Mouse (Mus musculus): ENCODE measurements around the gene Il6ra.

Gene Il6ra

DNA sequence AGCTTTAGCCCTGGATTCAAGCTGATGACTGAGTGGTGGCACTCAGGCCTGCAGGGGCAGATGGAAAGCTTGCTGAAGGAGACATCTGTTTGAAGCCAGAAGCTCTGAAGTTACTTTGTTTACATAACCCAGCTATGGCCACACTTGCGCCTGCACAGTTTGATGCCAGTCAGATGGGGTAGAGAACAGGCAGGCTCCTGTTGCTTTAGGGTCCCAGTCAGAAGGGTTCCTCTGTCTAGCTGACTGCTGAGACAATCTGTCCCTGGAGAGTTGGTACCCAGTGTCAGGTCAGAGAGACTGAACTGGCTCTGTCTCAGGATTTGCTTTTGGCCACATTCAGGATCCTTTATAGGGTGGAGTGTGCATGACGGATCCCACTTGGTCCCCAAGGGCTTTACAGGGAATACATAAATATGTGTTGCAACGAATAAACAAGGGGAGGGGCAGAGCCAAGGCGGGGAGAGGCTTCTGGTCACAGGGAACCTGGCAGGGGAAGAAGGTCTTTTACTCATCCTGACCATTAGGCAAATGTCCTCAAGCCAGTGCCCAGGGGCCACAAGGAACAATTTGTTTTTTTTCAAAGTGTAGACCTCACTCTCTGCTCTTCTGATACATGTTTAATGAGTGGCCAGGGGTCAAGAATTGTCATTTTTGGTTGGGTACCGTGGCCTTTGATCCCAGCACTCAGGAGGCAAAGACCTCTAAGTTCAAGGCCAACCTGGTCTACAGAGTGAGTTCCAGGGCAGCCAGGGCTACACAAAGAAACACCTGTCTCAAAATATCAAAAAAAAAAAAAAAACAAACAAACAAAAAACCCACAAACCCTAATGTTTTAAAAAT is 3.1 kb downstream of the Il6ra start:
- DNase-seq (ENCODE audit: low spot score in 2 of 2), result no peak

DNA sequence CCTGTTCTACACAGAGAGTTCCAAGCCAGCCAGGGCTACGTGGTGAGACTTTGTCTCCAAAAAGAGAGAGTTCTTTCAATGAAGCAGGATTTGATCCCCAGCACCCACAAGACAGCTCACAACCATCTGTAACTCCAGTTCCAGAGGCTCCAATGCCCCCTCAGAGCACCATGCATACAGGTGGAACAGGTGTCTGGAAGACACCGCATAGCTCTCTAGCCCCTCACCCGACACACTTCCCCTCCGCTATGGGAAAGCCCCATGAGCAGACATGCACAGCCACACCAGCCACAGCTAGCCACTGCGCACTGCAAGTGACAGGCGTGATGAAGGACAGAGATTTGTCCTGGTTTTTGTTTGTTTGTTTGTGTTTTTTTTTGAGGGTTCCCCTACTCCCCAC is 4.2 kb downstream of the Il6ra start:
- no peak for DNase-seq (ENCODE audit: low spot score in 2 of 2)

DNA sequence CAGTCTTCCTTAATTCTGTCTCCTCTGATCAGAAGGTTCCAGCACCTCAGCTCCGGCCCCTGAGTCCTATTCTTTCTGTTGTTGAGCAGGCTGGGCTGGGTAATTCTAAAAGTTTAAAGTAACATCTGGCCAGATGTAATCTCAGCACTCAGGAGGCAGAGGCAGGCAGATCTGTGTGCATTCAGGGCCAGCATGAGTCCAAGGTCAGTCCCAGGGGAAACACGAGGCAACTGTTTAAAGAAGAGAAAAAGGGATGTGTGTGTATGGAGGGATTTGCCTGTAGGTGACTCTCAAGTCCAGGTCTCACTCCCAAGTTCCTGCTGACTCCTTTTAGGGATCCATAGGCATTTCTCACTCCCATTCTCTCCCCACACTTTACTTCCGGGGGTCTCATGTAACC is 5.2 kb downstream of the Il6ra start:
- DNase-seq (ENCODE audit: low spot score in 2 of 2), result no peak

DNA sequence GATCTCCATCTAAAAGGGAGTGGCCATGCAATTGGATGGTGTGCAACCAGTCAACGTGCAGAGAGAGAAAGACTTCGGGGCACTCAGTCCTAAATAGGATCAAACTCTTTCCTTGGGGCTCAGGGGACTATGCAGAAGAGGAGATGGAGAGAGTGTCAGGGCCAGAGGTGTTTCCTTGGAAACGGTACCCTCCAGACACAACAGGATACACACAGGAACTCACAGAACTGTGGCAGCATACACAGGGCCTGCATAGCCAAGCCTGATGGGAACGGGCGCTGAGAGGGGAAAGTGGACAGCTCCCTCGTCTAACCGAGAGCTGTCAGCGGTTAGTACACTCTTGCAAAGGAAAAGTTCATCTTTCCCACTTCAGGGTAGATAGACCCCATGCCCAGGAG is 13.5 kb downstream of the Il6ra start:
- no peak for DNase-seq (ENCODE audit: low spot score in 2 of 2)

DNA sequence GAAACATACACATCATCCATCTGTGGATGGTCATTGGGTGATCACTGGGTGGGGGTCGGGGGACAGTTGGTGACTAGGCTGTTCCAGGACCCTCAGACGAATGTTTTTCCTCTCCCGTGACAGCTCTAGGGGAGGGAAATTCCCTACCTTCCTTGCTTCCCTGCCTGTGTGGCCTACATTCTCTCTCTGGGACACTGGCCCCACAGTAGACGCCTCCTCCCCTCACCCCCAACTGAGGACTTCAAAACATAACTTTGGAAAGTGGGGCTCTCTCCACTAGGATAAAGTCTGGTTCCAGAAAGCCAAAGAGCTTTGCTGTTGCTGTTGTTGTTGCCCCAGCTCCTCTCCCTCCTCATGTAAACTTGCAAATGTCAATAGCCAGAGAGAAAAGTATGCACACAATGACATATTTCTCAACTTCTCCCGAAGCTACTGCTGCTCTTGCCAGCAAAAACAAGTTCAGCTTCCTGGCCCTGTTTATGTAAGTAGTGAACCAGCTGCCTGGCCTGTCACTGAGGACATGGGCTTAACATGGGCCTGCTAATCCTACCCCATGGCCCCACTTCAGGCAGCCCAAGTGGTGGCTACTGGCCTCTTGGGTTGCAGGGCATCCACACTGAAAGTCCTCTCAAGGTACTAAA is 14.0 kb downstream of the Il6ra start:
- no peak for DNase-seq (ENCODE audit: low spot score in 2 of 2)

DNA sequence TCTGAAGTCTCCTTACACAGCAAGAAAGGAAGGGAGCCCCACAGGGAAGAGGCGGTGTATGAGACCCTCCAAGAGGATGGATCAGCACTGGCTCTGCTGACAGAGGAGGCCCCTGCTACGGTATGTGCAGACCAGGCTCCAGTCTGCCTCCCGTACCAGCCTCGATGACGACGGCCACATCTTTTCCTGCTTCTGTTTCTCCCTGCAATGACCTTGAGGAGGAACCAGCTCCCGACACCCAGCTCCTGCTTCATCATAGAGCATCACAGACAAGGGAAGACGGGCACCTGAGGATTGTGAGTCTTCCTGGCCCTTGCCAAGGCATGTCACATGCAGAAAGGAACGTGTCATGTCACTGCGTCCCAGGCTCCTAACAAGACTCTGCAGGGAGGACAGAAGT is 15.0 kb downstream of the Il6ra start:
- no peak for DNase-seq (ENCODE audit: low spot score in 2 of 2)

DNA sequence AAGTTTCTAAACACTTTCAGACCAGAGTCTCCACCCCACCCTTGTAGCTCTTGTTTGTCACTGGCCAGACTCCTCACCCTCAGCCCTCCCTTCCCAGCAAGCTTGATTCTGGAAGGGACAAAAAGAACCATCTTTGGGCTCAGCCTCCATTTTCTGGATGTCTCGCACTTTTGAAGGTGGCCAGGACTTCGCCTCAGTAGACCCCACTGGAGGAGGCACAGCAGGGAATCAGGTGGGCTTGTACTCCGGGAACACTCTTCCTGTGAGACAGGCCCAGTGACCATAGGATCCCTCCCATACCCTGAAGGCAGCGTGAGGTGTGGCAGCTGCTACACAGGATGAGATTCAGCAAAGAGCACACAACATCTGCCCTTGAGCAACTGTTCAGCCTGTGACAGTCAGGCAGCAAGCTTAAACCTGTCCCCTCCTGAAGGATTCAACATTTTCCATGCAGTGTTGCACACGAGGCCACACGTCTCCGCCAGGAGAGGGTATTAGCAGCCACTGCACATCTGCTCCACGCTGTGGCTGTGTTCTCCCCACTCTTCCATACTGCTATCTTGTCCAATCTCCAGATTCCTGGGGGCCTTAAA is 15.7 kb downstream of the Il6ra start:
- DNase-seq (ENCODE audit: low spot score in 2 of 2), result no peak

DNA sequence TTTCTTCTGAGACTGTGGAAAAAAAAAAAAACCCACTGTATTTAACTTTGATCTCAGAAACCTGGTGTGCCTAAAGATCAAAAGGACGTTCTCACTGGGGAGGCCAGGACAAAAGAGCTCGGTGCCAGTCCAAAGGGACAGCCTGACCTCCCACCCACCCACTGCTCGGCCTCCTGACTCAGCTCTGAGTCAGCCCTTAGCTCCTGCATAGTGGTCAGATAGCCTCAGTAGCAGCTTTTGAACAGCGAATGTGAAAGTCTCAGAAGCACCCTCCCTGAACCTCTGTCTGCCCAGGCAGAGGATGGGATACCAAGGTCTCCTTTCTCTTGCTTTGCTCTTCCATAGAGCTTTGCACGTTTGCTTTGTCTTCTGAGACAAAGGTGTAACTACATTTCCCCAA is 16.4 kb downstream of the Il6ra start:
- DNase-seq (ENCODE audit: low spot score in 2 of 2), result no peak

DNA sequence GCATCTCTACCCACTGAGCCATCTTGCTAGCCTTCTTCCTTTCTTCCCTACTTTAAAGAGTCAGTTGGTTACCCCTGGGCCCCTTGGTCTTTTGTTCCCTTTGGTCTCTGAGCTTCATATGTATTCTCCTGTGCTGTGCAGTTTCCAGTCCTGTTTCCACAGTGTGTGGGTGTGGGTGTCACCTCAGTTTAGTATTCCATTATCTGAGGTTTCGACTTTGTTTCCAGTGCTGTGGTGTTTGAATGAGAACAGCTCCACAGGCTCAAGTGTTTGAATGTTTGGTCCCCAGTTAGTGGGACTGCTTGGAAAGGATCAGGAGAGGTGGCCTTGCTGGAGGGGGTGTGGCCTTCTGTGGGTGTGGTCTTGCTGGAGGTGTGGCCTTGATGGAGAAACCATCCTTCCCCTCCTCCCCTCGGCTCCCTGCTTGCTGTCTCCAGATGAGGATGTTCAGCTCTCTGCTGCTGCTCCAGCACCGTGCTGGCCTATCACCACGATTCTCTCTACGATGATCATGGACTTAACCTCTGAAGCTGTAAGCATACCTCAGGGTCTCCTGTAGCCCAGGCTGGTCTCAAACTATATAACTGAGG is 20.4 kb downstream of the Il6ra start:
- DNase-seq (ENCODE audit: low spot score in 2 of 2), result no peak

DNA sequence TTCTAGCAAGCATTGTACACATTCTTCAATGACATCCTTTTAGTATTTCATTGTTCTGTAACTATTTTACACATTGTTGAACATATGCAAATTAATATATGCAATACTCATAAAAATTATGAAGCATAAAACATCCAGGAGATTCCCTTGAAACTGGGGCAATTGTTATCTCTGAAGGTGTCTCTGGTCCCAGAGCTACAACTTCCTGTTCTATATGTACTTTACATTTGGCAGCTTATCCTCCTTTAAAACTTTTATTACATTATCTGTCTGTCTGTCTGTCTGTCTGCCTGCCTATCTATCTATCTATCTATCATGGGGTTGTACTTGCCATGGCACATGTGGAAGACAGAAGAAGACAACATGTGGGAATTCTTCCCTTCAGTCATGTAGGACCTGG is 21.3 kb downstream of the Il6ra start:
- DNase-seq (ENCODE audit: low spot score in 2 of 2), result no peak

DNA sequence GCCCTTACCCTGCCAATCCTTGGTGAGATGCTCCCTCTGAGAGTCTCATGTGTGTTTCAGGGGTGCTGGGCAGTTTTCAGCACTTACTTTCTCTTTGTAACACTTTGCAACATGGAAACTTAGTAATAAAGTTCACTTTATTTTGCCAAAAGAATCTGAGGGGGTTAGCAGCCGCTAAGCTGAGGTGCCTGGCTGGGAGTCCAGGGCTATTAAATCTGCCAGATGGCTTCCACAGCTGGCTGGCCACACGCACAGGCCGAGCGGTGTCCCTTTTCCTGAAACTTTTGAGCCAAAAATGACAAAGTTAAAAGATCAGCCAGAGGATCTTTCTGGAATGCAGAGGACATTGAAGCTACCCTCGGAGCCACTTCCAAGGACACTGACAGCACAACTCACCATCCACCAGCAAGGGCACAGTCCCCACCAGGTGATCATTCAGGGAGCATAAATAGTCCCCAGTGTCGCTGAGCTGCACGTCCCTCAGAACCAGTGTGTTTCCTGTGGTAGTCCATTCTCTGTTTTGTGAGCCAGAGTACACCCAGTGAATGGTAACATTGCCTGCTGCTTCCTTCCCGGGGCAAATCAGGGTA is 23.1 kb downstream of the Il6ra start:
- no peak for DNase-seq (ENCODE audit: low spot score in 2 of 2)

DNA sequence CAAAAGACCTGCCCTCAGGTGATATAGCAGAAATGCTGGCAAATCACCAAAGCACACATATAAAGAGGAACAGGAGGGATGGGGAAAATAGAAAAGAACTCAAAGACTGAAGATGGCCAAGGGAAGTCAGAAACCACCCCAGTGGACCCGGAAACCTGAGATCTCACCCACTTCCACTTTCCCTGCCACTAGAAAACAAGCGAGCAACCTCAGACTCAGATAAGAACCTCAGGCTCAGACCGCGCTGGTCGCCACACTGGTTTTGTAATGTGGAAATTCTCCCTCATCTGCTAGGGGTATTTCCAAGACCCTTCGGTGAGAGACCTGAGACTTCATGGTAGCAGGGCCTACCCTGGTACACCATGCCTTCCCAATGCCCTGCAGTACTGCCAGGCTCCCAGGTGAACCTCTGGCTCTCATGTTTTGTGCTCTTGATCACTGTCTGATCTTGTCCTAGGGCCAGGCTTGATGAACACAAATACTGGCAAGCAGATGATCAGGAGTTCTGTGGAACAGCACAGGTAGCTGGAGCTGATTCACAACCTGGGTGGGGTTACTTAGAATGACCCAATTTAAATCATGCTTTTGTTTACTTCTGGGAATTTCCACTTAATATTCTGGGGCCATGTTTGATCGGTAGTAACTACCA is 25.3 kb downstream of the Il6ra start:
- DNase-seq (ENCODE audit: low spot score in 2 of 2), result no peak

DNA sequence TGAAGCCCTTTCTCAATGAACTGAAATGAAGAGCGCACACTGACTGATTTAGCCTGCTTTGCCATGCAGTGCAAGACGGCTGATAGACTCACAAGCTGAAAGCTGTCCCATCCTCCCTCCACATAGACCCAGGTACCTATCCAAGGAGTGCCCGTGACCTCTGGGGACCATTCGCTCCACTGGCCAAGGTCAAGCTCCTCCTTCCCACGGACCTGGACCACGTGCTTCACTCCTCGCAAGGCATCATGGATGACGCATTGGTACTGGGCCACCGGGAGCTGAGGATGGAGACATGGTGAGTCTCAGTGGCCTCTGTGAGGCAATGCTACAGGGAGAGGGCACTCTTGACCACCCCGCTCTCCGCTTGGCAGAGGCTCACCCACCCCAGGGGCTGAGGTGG is 27.2 kb downstream of the Il6ra start:
- no peak for DNase-seq (ENCODE audit: low spot score in 2 of 2)

DNA sequence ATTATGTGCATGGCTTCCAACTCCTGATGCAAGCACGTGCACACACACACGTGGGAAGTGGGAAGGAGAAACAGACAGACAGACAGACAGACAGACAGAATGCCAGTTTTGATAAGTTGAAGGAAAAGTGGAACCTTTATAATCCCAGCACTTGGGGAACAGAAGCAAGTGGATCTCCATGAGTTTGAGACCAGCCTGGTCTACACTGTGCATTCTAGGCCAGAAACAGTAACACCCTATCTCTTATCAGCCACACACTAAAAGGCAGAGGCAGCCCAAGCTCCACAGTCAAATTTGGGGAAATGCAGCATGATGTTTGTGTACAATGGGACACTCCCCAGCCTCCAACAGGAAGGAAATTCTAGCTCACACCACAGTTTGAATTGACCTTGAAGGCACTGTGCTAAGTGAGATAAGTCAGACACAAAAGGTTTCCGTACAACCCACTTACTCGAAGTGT is 29.4 kb downstream of the Il6ra start:
- no peak for DNase-seq (ENCODE audit: low spot score in 2 of 2)

DNA sequence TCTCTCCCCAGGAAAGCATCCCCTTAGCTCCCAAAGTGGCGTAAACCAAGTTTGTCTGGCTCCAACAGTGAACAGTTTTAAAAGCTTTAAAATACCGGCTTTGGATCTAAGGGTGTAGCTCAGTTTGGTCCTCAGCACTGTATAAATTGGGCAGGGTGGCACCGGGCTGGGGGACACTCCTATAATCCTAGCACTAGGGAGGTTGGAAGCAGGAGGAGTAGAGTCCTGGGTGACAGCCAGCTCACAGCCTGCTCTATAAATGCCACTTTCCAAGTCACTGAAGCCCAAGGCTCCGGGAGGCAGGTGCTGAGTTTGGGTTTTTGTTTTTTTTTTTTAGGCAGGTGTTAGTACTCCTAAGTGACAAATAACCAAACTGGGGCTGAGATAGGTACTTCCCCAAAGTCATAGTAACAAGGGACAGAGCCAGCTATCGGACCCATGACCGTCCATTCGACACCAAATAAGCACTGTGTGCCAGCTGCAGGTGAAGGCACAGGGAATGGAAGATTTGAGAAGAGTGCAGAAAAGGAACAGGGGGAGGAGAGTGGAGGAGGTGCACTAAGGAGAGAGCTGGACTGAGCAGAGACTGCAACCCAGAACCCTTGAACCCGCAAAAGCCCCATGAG is 30.3 kb downstream of the Il6ra start:
- no peak for DNase-seq (ENCODE audit: low spot score in 2 of 2)

DNA sequence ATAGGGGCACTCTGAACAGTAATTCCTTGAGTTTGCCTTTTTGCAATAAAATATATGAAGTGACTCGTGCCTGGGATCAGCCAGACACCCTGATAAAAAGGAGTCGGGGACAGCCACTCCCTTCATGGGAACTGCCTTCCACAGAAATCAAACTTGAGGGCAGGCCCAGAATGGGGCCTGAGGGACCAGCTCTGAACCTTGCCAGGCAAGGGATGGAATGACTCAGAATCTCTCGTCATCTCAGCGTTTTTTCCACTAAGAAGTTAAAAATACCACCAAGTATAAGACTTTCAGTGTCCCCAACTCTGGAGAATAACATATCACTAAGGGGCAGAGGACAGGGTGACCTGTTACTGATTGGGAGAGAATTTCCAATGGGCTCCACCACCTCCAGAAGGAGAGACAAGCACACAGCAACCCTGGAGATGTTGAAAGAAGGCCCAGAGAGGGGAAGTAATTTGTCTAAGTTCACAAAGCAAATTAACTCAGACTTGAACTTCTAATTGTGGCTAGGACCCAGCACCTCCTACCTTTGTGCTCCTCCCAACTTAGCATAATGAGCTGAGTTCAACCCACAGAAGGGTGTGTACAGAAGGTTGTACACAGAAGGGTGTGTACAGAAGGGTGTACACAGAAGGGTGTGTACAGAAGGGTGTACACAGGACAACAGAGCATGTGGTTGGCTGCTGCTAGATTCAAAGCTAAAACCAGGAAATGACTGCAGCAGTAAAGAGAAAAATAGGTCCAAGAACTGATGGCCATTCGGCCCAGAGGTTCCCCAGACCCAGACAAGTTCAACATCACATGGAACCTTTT is 32.8 kb downstream of the Il6ra start:
- DNase-seq (ENCODE audit: low spot score in 2 of 2), result no peak

DNA sequence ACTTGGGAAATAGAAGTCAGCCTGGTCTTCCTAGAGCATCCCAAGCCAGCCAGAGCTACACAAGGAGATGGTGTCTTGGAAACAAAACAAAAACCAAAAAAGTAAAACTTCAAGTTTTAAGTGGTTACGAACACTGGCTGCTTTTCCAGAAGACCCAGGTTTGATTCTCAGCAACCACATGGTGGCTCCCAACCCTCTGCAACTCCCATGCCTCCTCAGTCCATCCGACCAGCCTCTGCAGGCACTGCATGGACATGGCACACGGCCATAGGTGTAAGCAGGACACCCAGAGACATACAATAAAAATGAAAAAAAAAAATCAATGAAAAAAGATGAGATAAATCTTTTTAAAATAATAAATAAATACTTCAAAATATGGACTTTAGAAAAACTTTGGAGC is 33.7 kb downstream of the Il6ra start:
- DNase-seq (ENCODE audit: low spot score in 2 of 2), result no peak

DNA sequence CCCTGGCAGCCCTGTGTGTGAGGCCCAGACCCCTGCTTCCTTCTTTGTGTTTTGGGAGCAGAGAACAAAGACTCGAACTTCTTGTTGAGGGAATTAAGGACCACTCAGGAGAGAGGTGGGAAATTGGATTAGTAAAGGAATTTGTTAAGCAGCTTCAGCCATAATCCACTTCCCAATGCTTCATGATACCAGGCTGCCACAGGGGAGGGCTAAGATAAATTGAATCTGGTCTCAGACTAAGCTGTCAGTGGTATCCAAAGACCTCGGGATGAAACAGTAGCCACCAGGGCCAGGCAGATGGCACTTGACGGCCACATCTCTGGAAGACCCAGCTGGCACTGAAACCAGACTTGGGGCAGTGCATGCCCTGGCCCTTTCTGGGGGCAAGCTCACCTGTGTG is 34.5 kb downstream of the Il6ra start:
- DNase-seq (ENCODE audit: low spot score in 2 of 2), result no peak

DNA sequence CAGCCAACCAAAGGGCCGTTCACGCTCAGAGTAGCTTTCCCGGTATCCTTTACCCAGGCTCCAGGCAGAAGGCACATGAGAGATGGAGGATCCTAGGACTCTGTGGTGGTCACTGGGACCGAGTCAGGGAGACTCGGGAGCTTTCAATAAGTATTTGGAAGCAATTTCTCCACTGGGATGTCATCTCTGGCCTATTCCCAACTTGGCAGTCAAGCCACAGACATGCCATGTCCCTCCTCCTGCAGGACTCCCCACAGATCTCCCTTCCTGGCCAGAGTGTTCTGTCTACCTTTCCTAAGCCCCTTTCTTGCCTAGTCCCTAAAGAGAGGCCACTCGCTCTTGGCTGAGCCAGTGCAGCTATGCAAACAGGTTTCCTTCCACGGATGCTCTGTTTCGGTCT is 35.9 kb downstream of the Il6ra start:
- no peak for DNase-seq (ENCODE audit: low spot score in 2 of 2)

DNA sequence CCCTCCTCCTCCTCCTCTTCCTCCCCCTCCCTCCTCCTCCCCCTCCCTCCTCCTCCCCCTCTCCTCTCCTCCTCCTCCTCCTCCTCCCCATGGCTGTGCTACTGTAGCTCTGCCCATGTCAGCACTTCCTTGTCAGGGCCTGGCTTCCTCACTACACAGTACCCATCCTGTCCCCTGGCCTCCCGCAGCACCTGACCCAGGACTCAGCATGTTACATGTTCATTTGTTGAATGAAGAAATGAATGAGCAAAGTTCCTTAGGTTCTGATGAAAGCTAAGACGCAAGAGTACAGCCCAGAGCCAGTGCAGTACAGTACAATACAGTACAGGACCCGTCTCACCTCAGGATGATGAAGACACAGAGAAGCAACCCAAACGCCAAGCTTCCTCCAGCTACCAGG is 36.5 kb downstream of the Il6ra start:
- no peak for DNase-seq (ENCODE audit: low spot score in 2 of 2)

DNA sequence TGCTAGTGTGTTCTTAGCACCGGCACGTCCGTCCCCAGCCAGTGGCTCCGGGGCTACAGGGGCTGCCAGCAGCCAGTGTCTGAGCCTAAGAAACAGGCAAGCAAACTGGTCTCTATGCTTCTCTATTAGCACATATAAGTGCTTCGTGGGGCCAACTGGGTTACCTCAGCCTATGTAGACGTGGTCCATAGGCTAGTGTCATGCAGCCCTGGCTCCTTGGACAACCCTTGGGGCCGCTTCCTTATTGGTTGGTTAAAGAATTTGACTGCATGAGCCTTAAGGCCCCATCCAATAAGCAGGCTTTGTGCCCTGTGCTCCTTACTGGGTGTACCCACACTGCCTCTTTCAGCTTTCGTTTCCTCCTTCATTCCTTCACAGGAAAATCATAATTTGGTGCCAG is 37.2 kb downstream of the Il6ra start:
- DNase-seq (ENCODE audit: low spot score in 2 of 2), result no peak
